Mouse (Mus musculus) olfactory bulb, adult 2 months (tissue): Measurements from ENCODE around the gene Gemin2. TPM values are rescaled to one million over a fixed set of nuclear protein-coding genes. Genes with fewer than 3 reads are reported as not detected.
"Not testable (repeated sequence)": the region's sequence is repeated elsewhere in the genome, so short reads cannot be mapped to it uniquely, and the experiment has no call there.

ENCODE experiments used
- H3K27ac ChIP-seq: fragments of 200-500 bp; 2 replicates; pipeline ENCODE4 v1.5.1; 2012; ENCODE audit warnings: low read depth, low read length; ENCODE audit not compliant: insufficient read depth
- H3K4me1 ChIP-seq: fragments of 200-500 bp; 2 replicates; pipeline ENCODE4 v1.6.1; 2012; ENCODE audit warnings: low read length; ENCODE audit not compliant: control insufficient read depth, insufficient read depth
- H3K4me3 ChIP-seq: fragments of 200-500 bp; 2 replicates; pipeline ENCODE4 v1.5.1; 2012; ENCODE audit warnings: mild to moderate bottlenecking, low read depth, low read length, moderate library complexity; ENCODE audit not compliant: insufficient read depth
- CTCF ChIP-seq: fragments of 200-500 bp; IDR thresholded peaks from 2 replicates; pipeline ENCODE4 v1.5.1; 2012; ENCODE audit warnings: low read depth, mild to moderate bottlenecking, low read length, moderate library complexity; ENCODE audit not compliant: insufficient read depth
- POLR2A ChIP-seq: fragments of 200-500 bp; IDR thresholded peaks from 2 replicates; pipeline ENCODE4 v1.6.1; 2012; ENCODE audit warnings: mild to moderate bottlenecking, low read depth, low read length, moderate library complexity; ENCODE audit not compliant: insufficient read depth
- WGBS: fragments of 180-500 bp; shearing (Covaris S2); methylation state at CpG from one replicate; pipeline ENCODE4 v1.1.7; 2018; 5-methylcytosine and 5-hydroxymethylcytosine counted together
- polyA plus RNA-seq: library from polyadenylated mRNA; stranded (reverse); fragments of >200 nt; gene quantifications from 2 replicates; pipeline ENCODE4 v1.2.4, GENCODE M21; 2012; ENCODE audit warnings: low replicate concordance; ENCODE audit not compliant: missing spikeins, insufficient read depth, insufficient read length

Gemin2 gene
- polyA plus RNA-seq, 1 experiment, result not detected

GRCm38 (mm10) chr12:59053976-59054375 lies 40.8 kb downstream of the Gemin2 start:
- peaks cover 3% of the 10 kb centered on the region; the same call in 1 of the 2 replicates for H3K4me1 ChIP-seq
- no peak for TF ChIP-seq POLR2A
- no peak for TF ChIP-seq CTCF
- no peak overlapping the region for H3K4me3 ChIP-seq
- no peak overlapping the region for H3K27ac ChIP-seq

DNA sequence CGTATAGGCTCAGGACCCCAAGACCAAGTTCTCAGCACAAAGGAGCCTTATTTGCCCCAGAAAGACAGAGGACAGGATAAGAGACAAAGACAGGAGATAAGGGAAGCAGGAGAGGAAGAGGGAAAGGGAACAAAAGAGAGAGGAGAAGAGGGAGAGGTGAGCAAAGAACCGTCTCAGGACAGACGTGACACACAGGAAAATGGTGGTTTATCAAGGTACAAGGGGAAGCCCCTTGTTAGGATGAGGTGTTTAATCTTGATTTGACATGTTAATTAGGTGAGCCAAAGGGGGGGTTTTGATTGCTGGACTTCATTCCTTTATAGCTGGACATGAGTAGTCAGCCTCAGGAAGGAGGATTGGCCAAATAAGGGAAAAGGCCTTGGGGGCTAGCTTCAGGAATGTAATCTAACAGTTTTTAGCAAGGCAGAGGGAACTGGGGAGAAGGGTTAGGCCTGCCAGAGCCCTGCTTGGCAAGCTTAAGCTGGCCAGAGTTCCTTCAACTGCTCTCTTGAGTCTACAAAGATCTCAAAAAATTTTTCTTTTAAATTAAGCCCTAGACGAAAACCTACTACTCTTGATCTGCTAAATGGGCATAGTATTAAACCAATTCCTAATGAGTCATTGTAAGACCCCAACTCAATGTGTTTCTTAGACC lies 42.1 kb downstream of the Gemin2 start:
- H3K4me3 ChIP-seq, result no peak overlapping the region
- 81% methylated on average over 4 of the region's 4 CpGs for WGBS
- TF ChIP-seq POLR2A (no peak), CTCF (no peak)
- peaks cover 5% of the 10 kb centered on the region; the same call in 1 of the 2 replicates for H3K4me1 ChIP-seq
- H3K27ac ChIP-seq, result no peak overlapping the region

GRCm38 (mm10) chr12:59056222-59056621 lies 43.0 kb downstream of the Gemin2 start:
- no peak for TF ChIP-seq CTCF
- no peak for TF ChIP-seq POLR2A
- H3K4me1 ChIP-seq, result peaks cover 5% of the 10 kb centered on the region; the same call in 1 of the 2 replicates
- 98% methylated on average over 11 of the region's 11 CpGs for WGBS
- no peak overlapping the region for H3K4me3 ChIP-seq
- H3K27ac ChIP-seq, result no peak overlapping the region

DNA sequence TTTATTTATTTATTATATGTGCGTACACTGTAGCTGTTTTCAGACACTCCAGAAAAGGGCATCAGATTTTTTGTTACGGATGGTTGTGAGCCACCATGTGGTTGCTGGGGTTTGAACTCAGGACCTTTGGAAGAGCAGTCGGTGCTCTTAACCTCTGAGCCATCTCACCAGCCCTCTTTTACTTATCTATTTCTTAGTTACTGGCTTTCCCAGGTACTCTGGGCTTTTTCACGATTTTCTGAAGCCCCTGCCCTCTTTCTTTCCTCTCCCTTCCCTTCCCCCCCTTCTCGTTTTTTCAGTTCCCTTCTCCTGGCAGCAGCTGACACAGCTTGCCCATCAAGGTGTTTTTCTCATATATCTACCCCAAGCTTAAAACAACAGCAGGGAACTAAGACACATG lies 45.0 kb downstream of the Gemin2 start:
- H3K4me1 ChIP-seq, H3K4me3 ChIP-seq, H3K27ac ChIP-seq: not testable (repeated sequence)
- WGBS, result 88% methylated on average over 5 of the region's 5 CpGs

- TF ChIP-seq POLR2A (no peak), CTCF (no peak)
- 24% methylated on average over 4 of the region's 4 CpGs for WGBS
Measured at GRCm38 (mm10) chr12:59060322-59060721, 47.1 kb downstream of the Gemin2 start.

GRCm38 (mm10) chr12:59060993-59061595 lies 47.9 kb downstream of the Gemin2 start, which contains the start of gene Trappc6b:
TSS of gene Trappc6b (minus strand) at chr12:59061472.
- Histone ChIP-seq H3K27ac (peak within 1 kb of the TSS; percentile 57), H3K4me1 (0 out of 2 replicates have a peak, but pooled peaks cover 2% of the 10 kb centered on the region), H3K4me3 (peak within 1 kb of the TSS; percentile 70)
- TF ChIP-seq POLR2A (peak; percentile 84), CTCF (no peak)
- WGBS, result under 1% methylated on average over 49 of the region's 49 CpGs

More at GRCm38 (mm10) chr12:59060322-59060721, 47.1 kb downstream of the Gemin2 start:
- H3K4me3 ChIP-seq, result peak overlapping the region; percentile 70
- H3K4me1 ChIP-seq, result 0 out of 2 replicates have a peak, but pooled peaks cover 2% of the 10 kb centered on the region
- H3K27ac ChIP-seq, result no peak overlapping the region

DNA sequence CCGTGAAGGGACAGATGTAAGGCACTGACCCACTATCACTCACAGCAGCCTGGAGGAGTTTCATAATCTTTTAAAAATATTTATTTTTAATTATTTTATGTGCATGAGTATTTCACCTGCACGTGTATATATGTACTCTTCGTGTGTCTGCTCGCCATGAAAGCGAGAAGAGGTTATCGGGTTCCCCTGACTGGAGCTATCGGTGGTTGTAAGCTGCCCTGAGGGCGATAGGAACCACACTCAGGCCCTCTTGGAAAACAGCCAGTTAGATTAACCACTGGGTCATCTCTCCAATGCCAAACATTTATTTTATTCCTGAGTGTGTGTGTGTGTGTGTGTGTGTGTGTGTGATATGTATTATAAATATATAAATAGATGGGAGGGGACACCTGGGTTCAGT lies 51.6 kb downstream of the Gemin2 start:
- TF ChIP-seq CTCF (no peak), POLR2A (no peak)
- Histone ChIP-seq H3K4me1 (no peaks in the 10 kb centered on the region), H3K27ac (no peak overlapping the region), H3K4me3 (no peak overlapping the region)
- WGBS, result 82% methylated on average over 8 of the region's 8 CpGs

GRCm38 (mm10) chr12:59065776-59066175 lies 52.6 kb downstream of the Gemin2 start:
- Histone ChIP-seq H3K27ac (peak overlapping the region; percentile 98; the same call in 1 of the 2 replicates), H3K4me1 (no peaks in the 10 kb centered on the region), H3K4me3 (no peak overlapping the region)
- TF ChIP-seq POLR2A (no peak), CTCF (no peak)
- WGBS, result 60% methylated on average over 3 of the region's 3 CpGs

- TF ChIP-seq POLR2A (peak; percentile 89), CTCF (no peak)
- Histone ChIP-seq H3K27ac (peak within 1 kb of the TSS; percentile 98), H3K4me1 (no peaks in the 10 kb centered on the region), H3K4me3 (peak within 1 kb of the TSS; percentile 96)
- WGBS, result under 1% methylated on average over 43 of the region's 43 CpGs
Measured at GRCm38 (mm10) chr12:59066448-59067077, 53.4 kb downstream of the Gemin2 start, which contains the start of gene Pnn. TSS of gene Pnn (plus strand) at chr12:59066884.
